Mouse (Mus musculus) liver, embryonic 14.5 days (tissue): ENCODE results near the gene Arhgap30.
A peak's percentile ranks its signal among the peaks of the same experiment; 100 is the strongest.

Experiments
- CTCF ChIP-seq: IDR thresholded peaks from 2 replicates; pipeline ENCODE4 v1.5.1; 2016; ENCODE audit warnings: antibody characterized with exemption, low read depth, control low read depth
- EP300 ChIP-seq: IDR thresholded peaks from 2 replicates; pipeline ENCODE4 v1.6.1; 2016; ENCODE audit warnings: antibody characterized with exemption, low read depth

GRCm38 (mm10) chr1:171387099-171387498 is 1.7 kb upstream of the Arhgap30 start:
- TF ChIP-seq EP300 (no peak), CTCF (peak; percentile 43; the same call in 1 of the 2 replicates)
